Mouse (Mus musculus) kidney, postnatal 14 days (tissue): ENCODE measurements around the gene Aqp11.
A peak's percentile ranks its signal among the peaks of the same experiment; 100 is the strongest.

ENCODE experiments used
- DNase-seq: peaks from one replicate; pipeline ENCODE4 v3.0.0; 2022; ENCODE audit warnings: mixed read lengths

The Aqp11 gene

DNA sequence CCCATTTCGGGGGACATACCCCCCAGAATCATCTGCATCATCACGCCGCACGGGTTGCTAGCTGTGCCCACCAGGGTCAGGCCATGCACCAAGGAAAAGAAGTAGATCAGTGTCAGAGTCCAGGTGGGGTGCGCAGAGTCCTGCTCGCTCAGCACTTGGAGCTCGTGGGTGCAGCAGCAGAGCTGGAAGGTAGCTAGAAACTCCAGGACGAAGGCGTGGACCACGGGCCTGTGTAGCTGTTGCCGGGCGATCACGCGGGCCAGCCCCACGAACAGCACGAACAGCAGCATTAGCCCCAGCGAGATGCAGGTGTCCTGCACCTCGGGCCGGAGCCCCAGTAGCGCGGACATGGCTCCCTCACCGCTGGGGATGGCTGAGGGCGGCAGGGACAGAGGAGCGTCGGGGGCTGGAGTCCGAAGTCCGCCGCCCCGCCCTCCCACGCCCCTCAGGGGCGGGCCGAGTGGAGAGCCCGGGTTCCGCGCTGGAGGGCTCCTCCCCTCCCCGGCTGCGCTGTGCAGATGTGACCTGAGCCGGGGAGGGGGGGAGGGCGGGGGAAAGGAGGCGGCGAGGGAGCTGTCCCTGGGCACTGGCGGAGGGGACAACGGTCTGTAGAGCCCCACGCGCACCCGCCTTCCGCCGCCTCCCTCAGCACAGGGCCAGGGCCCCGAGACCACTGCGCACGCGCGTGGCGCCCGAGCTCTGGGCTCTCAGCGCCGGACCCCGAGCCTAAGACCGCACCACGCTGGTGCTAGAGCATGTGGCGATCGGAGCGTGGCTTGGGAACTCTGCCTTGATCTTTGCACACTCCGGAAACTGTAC lies at the start of gene Aqp11:
Gene Aqp11 (minus strand): TSS at position 652 of the 819 bp plus-strand sequence.
- peak; percentile 95 for DNase-seq

DNA sequence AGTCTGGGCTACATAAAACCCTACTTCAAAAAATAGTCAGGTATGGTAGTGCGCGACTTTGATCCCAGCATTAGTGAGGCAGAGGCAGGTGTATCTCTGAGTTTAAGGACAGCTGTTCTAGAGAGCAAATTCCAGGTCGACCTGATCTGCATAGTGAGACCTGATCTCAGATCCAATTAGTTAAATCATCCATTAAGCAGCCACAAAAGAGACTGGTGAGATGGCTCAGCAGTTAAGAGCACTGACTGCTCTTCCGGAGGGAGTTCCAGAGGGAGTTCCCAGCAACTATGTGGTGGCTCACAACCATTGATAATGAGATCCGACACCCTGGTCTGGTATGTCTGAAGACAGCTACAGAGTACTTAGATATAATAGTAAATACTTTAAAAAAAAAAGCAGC lies 45.4 kb upstream of the Aqp11 start:
- DNase-seq, result no peak

DNA sequence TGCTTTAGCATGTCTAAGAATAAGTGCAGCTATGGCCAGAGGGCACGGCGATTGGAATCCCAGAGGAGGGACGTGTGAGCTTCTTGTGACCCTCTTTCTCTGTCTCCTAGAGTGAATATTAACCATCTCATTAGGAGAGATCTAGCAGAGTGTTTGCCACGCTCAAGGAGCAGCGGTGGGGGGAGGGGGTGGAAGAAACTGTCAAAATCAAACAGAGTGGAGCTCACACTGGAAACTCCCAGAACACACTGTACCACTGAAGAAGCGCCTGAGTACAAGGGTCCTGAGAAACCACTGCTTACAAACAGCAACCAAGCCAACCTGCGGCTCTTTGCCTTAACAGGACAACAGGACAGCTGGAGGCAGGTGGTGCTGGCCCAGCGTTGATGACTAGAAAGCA lies 43.4 kb upstream of the Aqp11 start:
- peak; percentile 46 for DNase-seq

DNA sequence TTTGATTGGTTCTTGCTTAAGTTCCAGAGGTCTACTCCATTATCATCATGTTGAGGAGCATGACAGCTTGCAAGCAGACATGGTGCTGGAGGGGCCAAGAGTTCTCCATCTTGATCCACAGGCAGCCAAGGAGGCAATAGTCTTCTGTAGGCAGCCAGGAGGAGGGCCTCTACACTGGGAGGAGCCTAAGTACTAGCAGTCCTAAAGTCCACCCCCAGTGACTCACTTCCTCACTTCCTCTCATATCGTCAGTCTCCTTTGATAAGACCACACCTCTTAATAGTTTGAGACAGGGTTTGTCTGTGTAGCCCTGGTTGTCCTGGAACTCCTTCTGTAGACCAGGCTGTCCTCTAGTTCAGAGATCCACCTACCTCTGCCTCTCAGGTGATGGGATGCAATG lies 42.7 kb upstream of the Aqp11 start:
- no peak for DNase-seq

DNA sequence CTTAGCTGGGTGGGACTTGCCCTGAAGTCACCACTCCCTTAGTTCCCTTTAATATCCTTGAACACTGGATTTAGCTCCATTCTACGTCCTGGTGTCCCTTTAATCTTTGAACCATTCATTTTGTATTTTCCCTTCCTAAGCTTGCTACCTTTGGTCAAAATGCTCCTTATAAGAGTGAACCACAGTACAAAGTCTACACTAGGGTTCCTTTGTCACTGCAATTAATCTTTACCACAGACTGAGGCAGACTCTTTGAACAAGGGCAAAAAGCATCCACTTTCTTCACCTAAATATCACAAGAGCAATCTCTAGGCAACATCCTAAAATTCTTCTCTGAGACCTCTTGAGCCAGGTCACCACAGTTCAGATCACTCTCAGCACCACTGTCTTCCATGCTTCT lies 42.1 kb upstream of the Aqp11 start:
- DNase-seq, result no peak

DNA sequence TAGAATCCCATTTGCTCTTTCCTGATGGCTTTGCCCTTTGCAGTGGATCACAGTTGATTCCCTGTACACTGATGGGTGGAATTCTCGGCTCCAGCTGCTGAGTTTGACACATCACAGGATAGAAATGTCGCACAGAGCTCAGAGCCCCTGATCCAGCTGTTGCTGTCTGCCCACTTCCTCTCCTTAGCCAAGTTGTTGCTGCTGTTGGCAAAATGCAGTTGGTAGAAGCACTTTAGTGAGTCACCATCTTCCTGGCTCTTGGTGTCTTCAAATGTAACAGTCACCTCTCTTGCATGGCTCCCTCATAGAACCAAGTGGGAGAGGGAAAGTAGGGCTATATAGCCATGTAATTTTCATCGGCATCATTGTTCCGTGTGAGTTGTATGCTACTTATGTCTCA lies 39.1 kb upstream of the Aqp11 start:
- no peak for DNase-seq

DNA sequence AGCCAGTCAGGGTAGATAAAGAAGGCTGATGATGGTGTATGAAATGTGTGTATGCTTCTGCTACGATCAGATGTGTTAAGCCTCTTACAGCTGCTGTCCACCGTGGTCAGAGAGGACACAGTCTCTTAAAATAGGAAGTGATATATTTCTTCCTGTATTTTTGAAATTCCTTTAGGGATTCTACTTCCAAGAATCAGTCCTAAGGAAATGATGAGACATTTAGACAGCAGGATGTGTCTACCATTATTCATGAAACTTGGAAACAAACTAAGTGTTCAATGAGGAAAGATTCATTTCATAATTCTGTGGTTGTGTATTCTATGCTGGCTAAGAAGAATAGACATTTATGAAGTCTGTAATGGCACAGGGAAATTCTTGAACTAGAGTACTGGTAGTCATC lies 37.8 kb upstream of the Aqp11 start:
- DNase-seq, result peak; percentile 15

DNA sequence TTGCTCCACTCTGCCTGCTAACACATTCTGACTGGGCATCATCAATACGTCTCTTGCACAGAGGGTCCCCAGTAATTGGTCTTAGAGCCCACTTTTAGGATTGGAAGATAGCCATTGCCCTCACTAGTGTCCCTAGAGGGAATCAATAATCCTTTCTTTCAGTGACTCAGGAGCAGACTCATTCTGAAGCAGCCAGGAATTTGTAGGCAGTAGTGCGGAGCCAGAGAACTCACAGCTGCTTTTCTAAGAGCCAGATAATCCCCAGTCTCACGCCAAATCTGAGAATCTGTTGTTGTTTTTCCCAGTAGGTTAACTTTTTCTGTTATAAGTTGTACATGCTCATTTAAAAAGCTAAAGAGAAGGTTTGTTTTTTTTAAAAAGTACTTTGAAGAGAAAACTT lies 37.3 kb upstream of the Aqp11 start:
- no peak for DNase-seq

DNA sequence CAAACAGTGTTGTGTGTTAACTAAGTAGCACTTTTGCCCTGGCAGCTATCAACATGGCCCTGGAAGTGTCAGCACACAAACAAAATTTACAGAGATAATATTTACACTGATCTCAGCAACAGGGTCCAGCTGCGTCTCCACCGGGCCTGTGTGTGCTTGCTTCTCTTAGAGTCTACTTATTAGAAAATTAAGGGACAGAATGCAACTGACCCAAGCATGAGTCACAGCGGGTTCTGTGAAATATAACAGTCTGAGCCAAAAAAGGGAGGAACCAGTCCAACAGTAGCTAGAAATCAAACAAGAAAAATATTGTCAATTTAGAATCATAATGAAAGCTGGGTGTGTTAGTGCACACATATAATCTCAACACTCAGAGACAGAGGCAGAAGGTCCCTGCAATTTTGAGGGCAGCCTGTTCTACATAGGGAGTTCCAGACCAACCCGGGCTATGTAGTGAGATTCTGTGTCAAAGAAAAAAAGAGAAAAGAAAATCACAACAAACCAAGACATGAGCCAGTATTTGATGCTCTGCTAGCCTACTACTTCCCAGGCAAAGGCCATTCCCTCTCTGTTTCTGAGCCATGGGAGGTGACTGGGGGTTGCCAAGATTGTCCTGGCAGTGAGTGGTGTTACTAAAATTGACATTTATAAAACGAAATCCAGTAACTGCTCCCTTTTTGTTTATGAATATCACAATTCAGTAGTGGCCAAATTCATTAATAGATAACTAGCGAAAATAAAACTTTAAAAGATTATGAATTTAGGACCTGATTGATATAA lies 32.9 kb upstream of the Aqp11 start:
- DNase-seq, result peak; percentile 24

DNA sequence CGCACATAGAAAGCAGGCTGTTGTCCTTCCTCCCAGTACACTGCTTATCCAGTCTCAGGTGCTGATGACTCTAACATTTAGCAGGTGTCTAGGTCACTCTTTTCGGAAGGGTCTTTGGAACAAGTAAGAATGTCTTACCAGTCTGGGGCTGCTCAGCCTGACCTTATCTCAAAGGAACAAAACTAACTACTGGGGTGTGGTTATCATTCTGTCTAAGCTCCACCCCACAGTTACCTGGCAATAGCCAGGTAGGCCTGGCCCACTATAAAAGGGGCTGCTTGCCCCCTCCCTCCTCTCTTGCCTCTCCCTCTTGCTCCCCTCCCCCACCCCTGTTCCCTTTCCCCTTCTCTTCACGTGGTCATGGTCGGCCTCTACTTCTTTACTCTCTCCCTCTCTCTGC lies 30.9 kb upstream of the Aqp11 start:
- DNase-seq, result no peak

DNA sequence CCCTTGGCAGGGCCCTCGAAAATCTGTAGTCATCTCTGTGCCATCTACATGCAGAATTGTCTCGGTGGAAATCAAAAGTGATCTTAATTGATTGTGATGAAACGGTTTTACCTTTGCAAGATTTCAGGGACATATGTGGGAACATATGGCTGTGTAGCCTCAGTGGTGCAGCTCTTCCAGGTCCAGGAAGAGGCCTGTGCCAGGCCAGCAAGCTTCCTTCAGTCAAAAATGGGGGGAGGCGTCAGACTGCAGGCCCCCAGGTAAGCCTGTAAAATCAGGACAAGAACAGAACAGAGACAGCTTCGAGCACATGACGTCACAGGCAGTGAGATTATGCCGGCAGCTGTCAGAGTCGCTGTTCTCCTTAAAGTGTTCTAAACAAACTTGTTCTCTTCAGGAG lies 29.8 kb upstream of the Aqp11 start:
- no peak for DNase-seq

DNA sequence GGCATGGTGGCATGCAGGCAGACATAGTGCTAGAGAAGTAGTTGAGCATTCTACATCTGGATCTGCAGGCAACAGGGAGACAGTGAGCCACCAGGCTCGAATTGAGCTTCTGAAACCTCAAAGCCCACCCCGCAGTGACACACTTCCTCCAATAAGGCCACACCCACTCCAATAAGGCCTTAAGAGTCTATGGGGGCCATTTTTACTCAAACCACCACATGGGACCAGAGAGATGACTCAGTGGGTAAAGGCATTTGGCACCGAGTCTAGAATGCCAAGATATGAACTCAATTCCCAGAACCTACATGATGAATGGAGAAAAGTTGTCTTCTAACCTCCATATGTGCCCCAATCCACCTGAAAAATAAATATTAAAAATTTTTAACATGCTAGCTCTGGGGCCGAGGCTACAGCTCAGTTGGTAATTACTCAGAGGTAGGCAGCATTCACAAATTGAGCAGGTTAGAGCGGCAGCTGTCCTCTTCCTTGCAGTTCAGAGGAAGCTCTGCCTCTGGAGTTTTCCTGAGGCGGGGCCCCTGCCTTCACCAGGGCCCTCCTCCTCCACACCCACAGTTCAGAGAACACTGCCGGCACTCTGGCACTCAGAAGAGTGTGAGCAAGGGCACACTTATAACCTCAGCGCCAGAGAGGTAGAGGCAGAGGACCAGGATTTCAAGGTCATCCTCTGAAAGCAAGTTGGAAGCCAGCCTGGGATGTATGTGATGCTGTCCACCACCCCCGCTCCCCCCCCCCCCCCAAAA lies 28.5 kb upstream of the Aqp11 start:
- DNase-seq, result no peak

DNA sequence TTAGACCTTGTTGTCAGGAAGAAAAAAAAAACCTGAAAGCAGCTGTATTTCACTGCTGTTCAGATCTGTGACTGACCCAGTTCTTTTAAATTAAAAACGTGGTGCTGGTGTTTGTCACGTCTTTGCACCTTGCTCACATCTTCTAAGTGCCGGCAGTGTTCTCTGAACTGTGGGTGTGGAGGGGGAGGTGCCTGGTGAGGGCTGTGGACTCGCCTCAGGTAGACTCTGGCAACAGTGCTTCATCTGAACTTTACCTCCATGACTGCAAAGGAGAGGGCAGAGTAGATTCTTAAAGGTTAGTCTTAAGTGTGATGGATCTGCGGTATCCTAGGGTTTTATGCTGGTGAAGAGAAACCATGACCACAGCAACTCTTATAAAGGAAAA lies 27.9 kb upstream of the Aqp11 start:
- DNase-seq, result no peak

DNA sequence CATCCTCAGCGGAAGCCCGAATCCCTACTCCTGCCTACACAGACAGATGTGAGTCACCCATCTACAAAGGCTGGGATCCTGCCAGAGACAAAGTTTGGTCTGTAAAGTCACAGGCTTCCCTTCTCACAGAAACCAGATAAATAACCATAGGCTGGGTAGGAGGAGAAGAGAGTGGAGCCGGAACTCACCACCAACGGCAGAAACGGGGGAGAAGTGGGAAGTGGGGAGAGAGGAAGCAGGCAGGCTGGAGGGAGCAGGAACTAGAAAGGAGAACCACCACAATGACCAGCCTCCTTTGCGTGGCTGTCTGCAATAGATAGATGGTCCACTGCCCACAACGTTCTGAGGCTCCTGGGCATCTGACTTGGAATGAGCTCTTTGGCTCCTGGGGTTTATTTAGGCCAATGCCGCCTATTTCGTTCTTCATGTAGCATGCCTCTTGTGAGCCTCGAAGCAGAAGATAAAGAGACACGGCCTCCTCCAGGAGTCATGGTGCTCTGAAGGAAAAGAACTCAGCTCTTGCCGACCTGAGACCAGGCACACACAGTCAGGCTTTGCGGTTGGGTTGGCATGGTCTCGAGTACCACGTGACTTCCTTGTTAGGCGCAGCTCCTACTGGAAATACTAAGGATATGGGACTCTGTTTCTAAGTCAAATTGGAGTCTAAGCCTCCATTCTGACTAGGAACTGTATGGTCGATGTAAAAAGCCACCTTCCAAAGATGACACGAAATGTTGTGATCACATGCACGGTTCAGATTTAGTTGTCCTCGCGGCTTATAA lies 27.3 kb upstream of the Aqp11 start:
- no peak for DNase-seq

DNA sequence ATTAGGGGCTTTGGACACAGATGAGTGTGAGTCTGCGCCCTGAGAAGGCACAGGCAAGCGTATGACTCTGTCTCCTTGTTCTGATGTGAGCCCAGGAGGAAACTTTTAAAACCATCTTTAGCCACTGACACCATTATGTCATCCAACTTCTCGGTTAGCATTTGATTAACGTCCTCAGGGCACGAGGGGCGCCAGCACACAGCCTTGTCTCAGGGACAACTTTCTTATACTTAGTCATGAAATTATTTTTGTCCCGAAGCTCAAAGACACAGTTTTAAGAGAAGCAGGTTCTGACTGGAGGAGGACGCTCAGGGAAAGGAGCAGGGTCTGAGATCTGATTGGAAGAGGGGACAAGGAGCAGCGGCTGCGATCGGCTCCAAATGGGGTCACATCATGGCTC lies 26.5 kb upstream of the Aqp11 start:
- DNase-seq, result no peak

DNA sequence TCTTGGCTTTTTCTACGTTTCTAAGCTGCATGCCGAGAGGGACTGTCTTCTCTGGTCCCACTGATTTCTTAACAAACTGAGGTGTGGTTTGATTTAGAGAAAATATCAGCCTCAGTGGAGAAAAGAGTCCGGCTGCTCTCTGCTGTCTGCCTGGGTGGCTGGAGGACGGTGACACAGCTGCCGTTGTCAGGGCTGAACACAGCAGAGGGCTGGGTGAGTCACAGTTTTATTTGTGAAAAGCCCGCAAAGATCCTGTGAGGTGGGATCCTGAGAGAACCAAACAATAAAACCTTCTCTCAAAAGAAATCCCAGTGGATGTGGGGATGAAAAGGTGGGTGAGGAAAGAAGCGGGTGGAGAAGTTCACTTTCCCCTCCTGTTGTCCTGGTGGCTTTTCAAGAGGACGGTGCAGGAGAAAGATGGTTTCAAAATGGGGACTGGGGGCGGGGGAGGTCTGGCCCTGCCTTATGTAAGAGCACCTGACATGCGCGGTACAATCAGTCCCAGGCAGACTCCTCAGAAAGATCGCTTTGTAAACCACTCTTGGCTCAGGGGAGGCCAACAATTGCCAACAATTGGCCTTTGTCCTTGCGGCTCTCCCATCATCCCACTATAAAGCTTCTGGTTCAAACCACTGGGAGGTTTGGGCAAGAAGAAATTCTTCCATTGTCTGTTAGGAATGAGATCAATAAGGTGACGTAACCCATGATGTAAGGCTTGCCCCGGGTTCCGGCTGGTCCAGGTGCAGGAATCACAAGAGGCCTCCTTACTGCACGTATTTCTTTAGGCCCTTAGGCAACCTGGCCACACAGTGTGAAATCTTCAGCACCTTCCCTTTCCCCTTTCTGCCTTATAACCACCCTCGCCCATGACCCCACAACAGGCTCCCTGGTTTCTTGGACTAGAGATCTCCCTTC lies 19.1 kb upstream of the Aqp11 start:
- no peak for DNase-seq

DNA sequence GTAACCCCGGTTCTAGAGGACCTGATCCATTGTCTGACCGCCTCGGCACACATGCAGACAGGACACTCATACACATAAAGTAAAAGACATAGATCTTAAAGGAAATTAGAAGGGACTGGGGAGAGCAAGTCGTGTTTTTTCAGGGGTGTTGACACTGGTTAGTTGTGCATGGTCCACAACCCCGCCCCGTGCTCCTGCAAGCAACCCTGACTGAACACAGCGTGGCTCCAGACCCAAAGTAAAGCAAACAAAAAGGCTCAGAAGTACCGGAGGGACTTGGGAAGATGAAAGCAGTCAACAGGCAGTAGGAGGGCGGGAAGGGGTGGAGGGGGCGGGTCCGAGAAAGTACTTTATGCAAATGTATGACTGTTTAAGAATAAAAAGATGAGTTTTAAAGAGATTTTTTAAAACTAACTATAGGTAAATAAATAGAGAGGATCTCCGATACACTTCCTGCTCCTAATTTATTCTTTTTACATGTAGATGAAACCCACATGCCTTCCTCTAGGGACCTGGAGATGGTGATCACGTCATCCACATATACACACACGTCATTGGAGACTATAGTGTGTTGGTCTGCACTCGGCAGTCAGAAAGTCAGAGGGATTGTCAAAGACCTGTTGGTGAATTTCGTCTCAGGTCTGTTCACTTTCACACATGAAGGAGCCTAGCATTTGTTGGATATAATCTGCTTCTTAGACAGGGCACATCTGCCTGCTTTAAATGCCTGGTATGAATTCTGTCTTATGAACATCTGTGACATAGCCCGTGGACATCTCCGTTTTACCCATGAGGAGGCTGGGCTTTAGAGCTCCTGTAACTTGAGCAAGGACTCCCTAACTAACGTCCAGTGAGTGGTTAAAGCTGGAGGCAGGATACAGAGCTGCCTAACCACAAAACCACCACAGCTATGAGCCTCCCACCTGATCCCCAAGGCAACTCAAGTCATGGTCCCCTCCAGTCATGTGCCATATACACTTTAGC lies 11.4 kb upstream of the Aqp11 start:
- peak; percentile 28 for DNase-seq

DNA sequence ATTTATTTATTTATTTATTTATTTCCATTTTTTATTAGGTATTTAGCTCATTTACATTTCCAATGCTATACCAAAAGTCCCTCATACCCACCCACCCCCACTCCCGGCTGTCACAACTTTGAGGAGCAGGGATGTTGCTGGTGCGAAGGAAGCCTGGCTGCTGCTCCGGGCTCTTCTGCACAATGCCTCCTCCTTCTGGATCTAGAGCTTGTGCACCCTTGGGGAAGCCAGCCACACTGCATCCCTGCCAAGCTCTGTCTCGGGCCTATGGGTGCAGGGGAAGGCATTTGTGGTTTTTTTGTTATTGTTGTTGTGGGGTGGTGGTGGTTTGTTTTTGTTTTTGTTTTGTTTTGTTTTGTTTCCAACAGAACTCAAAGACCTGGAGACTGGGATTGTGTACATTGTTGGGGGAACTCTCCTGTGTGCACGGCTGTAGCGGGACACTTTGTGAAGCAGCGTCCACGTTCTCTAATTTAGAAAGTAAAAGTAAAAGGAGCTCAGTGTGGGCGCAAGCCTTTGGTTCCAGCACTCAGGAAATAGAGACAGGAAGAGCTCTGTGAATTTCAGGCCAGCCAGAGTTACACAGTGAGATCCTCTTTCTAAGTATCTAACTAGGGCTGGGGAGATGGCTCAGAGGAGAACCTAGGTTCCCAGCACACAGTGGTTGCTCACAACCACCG lies 10.6 kb upstream of the Aqp11 start:
- DNase-seq, result peak; percentile 40

DNA sequence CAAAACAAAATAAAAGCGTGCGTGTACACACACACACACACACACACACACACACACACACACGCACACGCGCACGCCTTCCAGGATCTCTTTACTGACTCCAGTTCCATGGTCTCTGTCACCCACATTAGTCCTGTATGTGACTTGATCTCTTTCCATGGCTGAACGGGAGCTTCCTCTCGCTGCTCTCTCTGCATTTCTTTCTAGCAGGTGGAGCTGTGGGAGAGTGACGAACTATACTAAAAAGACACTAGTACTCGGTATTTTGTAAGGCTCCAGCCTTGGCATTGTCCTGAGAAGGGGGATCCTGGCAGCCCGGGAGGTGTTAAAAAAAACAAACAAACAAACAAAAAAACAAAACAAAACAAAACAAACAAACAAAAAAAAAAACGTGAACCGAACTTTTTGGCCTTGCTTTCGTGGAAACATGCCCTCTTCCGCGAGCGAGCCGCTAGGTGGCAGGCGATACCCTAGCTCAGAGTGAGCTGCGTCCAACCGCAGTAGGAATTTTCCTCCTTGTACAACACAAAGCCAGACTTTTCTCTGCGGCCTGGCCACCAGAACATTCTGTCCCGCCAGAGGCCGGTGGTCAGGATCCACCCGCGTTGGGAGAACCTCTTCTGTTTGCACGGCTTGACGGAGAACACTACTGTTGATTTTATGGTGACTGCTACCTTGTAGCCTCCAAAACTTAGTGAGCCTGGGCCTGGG lies 9.9 kb upstream of the Aqp11 start:
- peak; percentile 90 for DNase-seq
